Mouse (Mus musculus) embryonic facial prominence, embryonic 13.5 days (tissue): ENCODE measurements around the gene Bpifc. TPM values are rescaled to one million over a fixed set of nuclear protein-coding genes. Genes with fewer than 3 reads are reported as not detected.
"Not testable (repeated sequence)": the region's sequence is repeated elsewhere in the genome, so short reads cannot be mapped to it uniquely, and the experiment has no call there.

Source experiments
- ATAC-seq: fragments of 200-750 bp; cut with Nextera tagmentation; 2 replicates; pipeline ENCODE4 v1.8.0; 2017; ENCODE audit warnings: low read depth; ENCODE audit not compliant: insufficient number of reproducible peaks, insufficient read depth, low FRiP score, low TSS enrichment
- H3K27ac ChIP-seq: fragments of 300-500 bp; sonication (generic); 2 replicates; pipeline ENCODE4 v1.5.1; 2015; ENCODE audit warnings: moderate library complexity, mild to moderate bottlenecking, inconsistent platforms
- H3K27me3 ChIP-seq: fragments of 300-500 bp; sonication (generic); 2 replicates; pipeline ENCODE4 v1.6.1; 2015; ENCODE audit warnings: mild to moderate bottlenecking, inconsistent platforms
- H3K36me3 ChIP-seq: fragments of 300-500 bp; sonication (generic); 2 replicates; pipeline ENCODE4 v1.6.1; 2015; ENCODE audit warnings: mild to moderate bottlenecking, inconsistent platforms
- H3K4me1 ChIP-seq: fragments of 300-500 bp; sonication (generic); 2 replicates; pipeline ENCODE4 v1.6.1; 2015; ENCODE audit warnings: inconsistent platforms
- H3K4me2 ChIP-seq: fragments of 300-500 bp; sonication (generic); 2 replicates; pipeline ENCODE4 v1.6.1; 2015; ENCODE audit warnings: moderate library complexity, mild to moderate bottlenecking, inconsistent platforms
- H3K4me3 ChIP-seq: fragments of 300-500 bp; sonication (generic); 2 replicates; pipeline ENCODE4 v1.5.1; 2015; ENCODE audit warnings: mild to moderate bottlenecking, inconsistent platforms
- H3K9ac ChIP-seq: fragments of 300-500 bp; sonication (generic); 2 replicates; pipeline ENCODE4 v1.6.1; 2015; ENCODE audit warnings: mild to moderate bottlenecking, inconsistent platforms
- H3K9me3 ChIP-seq: fragments of 300-500 bp; sonication (generic); 2 replicates; pipeline ENCODE4 v1.6.1; 2016; ENCODE audit warnings: inconsistent platforms
- WGBS: fragments of 180-500 bp; shearing (Covaris S2); methylation state at CpG from one replicate; pipeline ENCODE4 v1.1.7; 2015; ENCODE audit warnings: mixed read lengths; 5-methylcytosine and 5-hydroxymethylcytosine counted together
- polyA plus RNA-seq: library from polyadenylated mRNA; unstranded; fragments of >200 nt; fragmentation: Nextera tagmentation; extraction: Ambion mirVana; gene quantifications from 2 replicates; pipeline ENCODE4 v1.2.1, GENCODE M21; 2015

Bpifc gene
- polyA plus RNA-seq, 1 experiment from 2014 or later, result 0.52 TPM

DNA sequence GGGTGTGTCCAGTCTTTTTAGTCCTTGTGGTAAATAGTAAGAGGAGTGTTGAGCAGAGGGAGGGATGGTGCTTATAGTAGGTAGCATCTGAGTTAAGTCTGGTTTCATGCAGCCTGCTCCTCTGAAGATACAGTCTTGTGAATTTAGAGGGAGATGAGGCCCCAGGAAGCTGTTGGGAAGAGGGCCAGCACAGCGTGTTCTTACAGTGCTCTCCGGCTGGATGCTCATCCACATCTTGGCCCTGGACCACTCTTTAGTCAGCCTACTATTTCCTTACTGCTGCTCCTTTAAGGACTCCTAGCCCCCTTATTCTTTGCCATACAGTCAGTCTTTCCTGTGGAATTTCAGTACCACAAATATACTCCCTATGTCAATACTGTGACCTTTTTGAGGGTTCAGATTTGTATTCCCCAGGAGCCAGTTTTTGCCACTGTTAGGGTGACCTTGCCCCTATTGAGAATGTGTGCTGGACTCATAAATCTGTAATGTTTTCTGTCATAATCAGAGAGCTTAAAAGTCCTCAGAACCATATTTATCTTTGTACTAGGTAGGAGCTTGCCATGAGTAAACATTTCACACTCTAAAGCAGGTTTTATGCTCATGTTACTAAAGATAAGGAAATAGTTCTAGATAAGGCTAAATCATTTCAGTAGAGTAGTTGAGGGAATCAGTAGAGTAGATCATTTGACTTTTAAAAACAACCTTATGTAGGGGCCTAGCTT lies 22.5 kb upstream of the Bpifc start:
- peaks cover 27% of the 10 kb centered on the region for H3K36me3 ChIP-seq
- 90% methylated on average over 2 of the region's 2 CpGs for WGBS
- 0 out of 2 replicates have a peak, but pooled peaks cover 5% of the 10 kb centered on the region for H3K4me1 ChIP-seq
- no peak overlapping the region for H3K4me2 ChIP-seq
- no peaks in the 10 kb centered on the region for H3K9me3 ChIP-seq
- H3K27me3 ChIP-seq, result no peaks in the 10 kb centered on the region
- ATAC-seq, result no peak
- H3K4me3 ChIP-seq, result no peak overlapping the region
- H3K9ac ChIP-seq, result no peak overlapping the region
- H3K27ac ChIP-seq, result no peak overlapping the region

DNA sequence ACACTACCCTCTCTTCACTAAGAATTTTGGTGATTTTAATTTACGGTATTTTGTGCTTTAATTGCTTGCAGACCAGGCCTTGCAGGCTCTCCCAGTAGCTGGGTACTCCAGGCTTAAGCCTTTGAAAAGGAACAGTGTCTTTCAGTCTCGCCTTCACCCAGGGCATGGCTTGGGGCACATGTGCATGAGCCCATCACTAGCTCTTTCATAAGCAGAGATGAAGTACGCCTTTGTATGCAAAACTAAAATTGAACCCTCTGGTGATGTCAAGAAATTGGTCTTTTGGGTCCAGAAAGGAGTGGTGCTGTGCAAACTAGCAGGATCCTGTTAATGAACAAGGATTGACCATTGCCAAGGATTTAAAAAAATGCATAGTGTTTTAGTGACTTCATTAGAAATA lies 20.8 kb upstream of the Bpifc start:
- Histone ChIP-seq H3K4me1 (0 out of 2 replicates have a peak, but pooled peaks cover 5% of the 10 kb centered on the region), H3K4me3 (no peak overlapping the region), H3K27me3 (no peaks in the 10 kb centered on the region), H3K9ac (no peak overlapping the region), H3K9me3 (no peaks in the 10 kb centered on the region), H3K27ac (no peak overlapping the region), H3K36me3 (peaks cover 26% of the 10 kb centered on the region), H3K4me2 (no peak overlapping the region)
- no peak for ATAC-seq
- 33% methylated on average over 3 of the region's 3 CpGs for WGBS

DNA sequence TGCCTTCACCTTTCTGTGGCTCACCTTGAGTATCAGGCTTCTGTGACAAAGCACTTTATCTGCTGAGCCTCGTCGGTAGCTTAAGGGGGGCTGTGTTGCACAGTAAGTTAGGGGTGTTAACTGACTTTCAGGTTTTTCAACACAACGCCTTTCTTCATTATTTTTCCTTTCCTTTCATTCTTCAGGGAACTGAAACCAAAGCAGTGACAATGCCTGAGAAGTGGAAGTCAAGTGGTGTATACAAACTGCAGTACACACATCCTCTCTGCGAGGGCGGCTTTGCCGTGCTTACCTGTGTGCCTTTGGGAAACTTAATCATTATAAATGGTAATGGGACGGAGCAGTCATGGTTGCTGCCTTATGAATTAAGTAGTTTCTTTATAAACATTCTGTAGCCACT lies 19.0 kb upstream of the Bpifc start:
- H3K9me3 ChIP-seq, result no peaks in the 10 kb centered on the region
- ATAC-seq, result no peak
- H3K27me3 ChIP-seq, result no peaks in the 10 kb centered on the region
- H3K9ac ChIP-seq, result no peak overlapping the region
- no peak overlapping the region for H3K4me3 ChIP-seq
- 0 out of 2 replicates have a peak, but pooled peaks cover 5% of the 10 kb centered on the region for H3K4me1 ChIP-seq
- WGBS, result 88% methylated on average over 7 of the region's 7 CpGs
- peaks cover 21% of the 10 kb centered on the region for H3K36me3 ChIP-seq
- H3K4me2 ChIP-seq, result no peak overlapping the region
- H3K27ac ChIP-seq, result no peak overlapping the region

DNA sequence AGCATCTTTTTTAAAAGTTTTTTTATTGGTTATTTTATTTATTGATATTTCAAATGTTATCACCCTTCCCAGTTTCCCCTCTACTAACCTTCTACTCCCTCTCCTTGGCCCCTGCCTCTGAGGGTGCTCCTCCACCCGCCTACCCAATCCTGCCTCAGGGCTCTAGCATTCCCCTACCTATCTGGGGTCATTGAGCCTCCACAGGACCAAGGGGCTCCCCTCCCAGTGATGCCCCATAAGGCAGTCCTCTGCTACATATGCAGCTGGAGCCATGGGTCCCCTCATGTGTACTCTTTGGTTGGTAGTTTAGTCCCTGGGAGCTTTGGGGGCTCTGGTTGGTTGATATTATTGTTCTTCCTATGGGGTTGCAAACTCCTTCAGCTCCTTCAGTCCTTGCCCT lies 15.1 kb upstream of the Bpifc start:
- not testable (repeated sequence) for H3K27me3 ChIP-seq, H3K4me3 ChIP-seq, H3K4me1 ChIP-seq, H3K9me3 ChIP-seq, H3K27ac ChIP-seq, H3K4me2 ChIP-seq, H3K9ac ChIP-seq, ATAC-seq
- peaks cover 14% of the 10 kb centered on the region for H3K36me3 ChIP-seq
- 63% methylated on average over 1 of the region's 1 CpGs for WGBS

DNA sequence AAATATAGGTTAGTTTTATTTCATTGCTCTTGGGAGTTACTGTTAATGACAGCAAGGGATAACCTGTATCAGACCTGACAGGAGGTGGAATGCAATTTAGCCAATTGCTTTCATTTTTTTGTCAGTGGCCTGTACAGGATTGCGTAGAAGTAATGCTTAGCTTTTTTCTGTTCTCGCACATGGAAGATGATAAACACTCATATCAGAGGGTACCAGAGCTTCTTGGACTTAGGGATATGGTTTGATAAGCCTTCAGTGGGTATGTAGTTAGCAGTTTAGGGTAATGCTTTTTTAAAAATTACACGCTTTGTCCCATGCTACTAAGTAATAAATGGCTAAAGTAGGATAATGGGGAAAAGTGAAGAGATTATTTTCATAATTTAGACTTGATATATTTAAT lies 14.7 kb upstream of the Bpifc start:
- Histone ChIP-seq H3K9me3 (no peaks in the 10 kb centered on the region), H3K4me2 (no peak overlapping the region), H3K27me3 (no peaks in the 10 kb centered on the region), H3K36me3 (peaks cover 14% of the 10 kb centered on the region), H3K4me1 (peaks cover 3% of the 10 kb centered on the region), H3K27ac (no peak overlapping the region), H3K4me3 (no peak overlapping the region), H3K9ac (no peak overlapping the region)
- 89% methylated on average over 3 of the region's 3 CpGs for WGBS
- ATAC-seq, result no peak

DNA sequence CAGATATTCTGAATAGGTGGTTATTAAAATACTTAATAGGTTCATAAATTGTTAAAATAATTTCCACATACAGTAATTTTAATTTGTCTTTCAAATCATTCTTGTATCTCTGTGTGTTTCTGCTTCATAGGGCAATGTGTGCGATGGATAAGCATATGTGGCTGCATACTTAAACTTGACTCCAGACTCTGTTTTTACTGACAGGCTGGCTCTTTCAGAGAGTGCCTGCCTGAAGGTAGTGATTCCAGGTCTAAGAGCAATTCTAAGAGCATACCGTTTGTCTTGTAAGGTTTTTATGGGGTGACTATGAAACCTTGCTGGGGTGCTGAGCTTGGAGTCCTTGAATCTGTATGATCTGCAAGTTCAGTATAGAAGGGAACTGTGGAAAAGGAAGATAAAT lies 14.2 kb upstream of the Bpifc start:
- Histone ChIP-seq H3K9me3 (no peaks in the 10 kb centered on the region), H3K36me3 (peaks cover 13% of the 10 kb centered on the region), H3K4me3 (no peak overlapping the region), H3K9ac (no peak overlapping the region), H3K4me1 (peaks cover 5% of the 10 kb centered on the region), H3K27me3 (no peaks in the 10 kb centered on the region), H3K4me2 (no peak overlapping the region), H3K27ac (no peak overlapping the region)
- ATAC-seq, result no peak
- 82% methylated on average over 2 of the region's 2 CpGs for WGBS

DNA sequence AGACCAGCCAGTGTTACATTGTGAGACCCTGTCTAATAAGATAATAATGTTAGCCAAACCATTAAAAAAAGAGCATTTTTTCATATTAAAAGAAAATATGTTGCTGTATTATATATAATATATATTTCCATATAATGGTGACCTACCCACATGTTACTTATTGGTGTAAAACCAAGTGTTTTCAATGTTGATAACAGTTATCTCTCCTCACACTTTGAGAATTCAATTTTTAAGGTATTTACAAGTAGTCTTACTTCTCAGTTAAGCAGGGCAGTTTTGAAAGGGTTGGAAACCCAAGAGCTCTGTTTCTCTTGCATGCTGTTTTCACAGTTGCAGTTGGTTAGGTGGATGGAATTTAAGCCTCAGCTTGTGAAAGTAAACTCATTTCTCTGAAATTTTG lies 11.5 kb upstream of the Bpifc start:
- H3K4me1 ChIP-seq, result peaks cover 5% of the 10 kb centered on the region
- H3K4me3 ChIP-seq, result peak overlapping the region; percentile 93; the same call in 1 of the 2 replicates
- no peak for ATAC-seq

DNA sequence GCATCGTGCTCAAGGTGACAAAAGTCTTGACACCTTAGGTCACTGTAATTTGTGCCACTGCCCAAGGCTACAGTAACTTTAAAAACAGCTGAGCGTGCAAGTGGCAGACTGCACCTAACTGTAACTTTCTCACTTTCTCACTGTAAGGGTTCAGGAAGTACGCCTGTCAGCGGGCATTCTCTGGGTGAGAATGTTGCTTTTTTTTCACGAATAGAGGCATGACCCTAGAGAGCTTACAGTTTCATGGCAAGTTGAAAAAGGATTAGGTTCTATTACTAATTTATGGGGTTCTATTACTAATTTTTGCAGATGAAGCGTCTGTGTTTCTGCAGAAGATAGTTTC lies 10.8 kb upstream of the Bpifc start:
- Histone ChIP-seq H3K27me3 (no peaks in the 10 kb centered on the region), H3K36me3 (no peaks in the 10 kb centered on the region), H3K4me2 (peak overlapping the region; percentile 77), H3K4me1 (peaks cover 5% of the 10 kb centered on the region), H3K9ac (peak overlapping the region; percentile 88), H3K27ac (peak overlapping the region; percentile 88; the same call in 1 of the 2 replicates), H3K9me3 (no peaks in the 10 kb centered on the region), H3K4me3 (peak overlapping the region; percentile 93)
- WGBS, result 5% methylated on average over 6 of the region's 6 CpGs
- no peak for ATAC-seq

More for the DNA sequence above, 11.5 kb upstream of the Bpifc start:
- Histone ChIP-seq H3K9me3 (no peaks in the 10 kb centered on the region), H3K27me3 (no peaks in the 10 kb centered on the region), H3K4me2 (peak overlapping the region; percentile 77), H3K9ac (no peak overlapping the region), H3K27ac (no peak overlapping the region), H3K36me3 (no peaks in the 10 kb centered on the region)

DNA sequence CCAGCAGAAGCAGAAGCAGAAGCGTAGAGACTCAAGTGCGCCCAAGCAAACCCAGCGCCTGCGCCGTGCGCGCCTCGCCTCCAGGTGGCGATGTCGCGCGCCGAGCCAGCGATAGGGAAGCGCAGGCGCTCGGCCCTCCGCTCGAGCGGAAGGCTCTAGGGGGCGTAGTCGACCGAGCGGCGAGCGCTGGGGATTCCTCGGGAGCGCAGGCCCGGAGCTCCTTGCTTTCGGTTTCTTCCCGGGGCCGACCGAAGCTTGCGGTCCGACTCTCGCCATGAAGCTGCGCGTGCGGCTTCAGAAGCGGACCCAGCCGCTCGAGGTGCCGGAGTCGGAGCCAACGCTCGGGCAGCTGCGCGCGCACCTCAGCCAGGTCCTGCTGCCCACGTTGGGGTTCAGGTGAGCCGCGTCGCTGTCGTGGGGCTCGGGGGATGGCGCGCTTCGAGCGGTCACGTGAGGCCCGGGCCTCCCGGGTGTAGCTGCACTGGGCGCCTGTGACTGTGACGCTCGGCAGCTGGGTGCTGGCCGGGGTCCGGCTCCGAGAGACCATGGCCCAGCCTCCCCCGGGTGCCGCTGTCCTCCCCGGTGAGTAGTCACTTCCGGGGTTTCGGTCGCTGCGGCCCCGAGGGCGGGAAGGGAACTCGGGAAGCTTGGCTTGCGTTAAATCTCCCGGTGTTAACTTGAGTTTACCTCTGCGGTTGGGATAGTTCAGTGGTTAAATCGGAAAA lies 10.2 kb upstream of the Bpifc start, which contains the start of gene Fbxo7:
Fbxo7 (plus strand) TSS at position 224 of the 725 bp plus-strand sequence.
- WGBS, result under 1% methylated on average over 82 of the region's 82 CpGs
- peak within 1 kb of the TSS; percentile 88 for H3K27ac ChIP-seq
- no peaks in the 10 kb centered on the region for H3K27me3 ChIP-seq
- peak within 1 kb of the TSS; percentile 93 for H3K4me3 ChIP-seq
- ATAC-seq, result peak; percentile 91
- H3K4me1 ChIP-seq, result peaks cover 5% of the 10 kb centered on the region
- H3K4me2 ChIP-seq, result peak within 1 kb of the TSS; percentile 77
- H3K36me3 ChIP-seq, result no peaks in the 10 kb centered on the region
- H3K9ac ChIP-seq, result peak within 1 kb of the TSS; percentile 88
- H3K9me3 ChIP-seq, result no peaks in the 10 kb centered on the region

DNA sequence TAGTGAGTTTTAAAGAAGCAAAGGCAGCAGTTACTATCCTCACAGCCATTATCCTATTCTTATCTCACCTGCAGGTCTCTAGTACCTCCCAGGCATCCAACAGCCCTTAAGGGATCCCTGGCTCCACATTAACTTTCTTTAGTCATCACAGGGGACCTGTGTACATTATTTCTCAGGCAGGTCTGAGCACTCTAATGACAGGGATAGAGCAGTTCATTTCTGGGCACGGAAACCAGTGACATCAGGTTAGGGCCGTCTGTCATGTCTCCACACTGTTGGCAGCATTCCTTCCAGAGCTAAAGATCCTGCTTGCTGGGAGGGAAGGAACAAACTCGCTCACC lies 9.7 kb upstream of the Bpifc start:
- ATAC-seq, result no peak
- WGBS, result 1% methylated on average over 3 of the region's 3 CpGs
- peak overlapping the region; percentile 93 for H3K4me3 ChIP-seq
- H3K27ac ChIP-seq, result no peak overlapping the region
- H3K27me3 ChIP-seq, result no peaks in the 10 kb centered on the region
- peak overlapping the region; percentile 88 for H3K9ac ChIP-seq
- no peaks in the 10 kb centered on the region for H3K9me3 ChIP-seq
- peaks cover 5% of the 10 kb centered on the region for H3K4me1 ChIP-seq
- no peaks in the 10 kb centered on the region for H3K36me3 ChIP-seq
- peak overlapping the region; percentile 77 for H3K4me2 ChIP-seq

DNA sequence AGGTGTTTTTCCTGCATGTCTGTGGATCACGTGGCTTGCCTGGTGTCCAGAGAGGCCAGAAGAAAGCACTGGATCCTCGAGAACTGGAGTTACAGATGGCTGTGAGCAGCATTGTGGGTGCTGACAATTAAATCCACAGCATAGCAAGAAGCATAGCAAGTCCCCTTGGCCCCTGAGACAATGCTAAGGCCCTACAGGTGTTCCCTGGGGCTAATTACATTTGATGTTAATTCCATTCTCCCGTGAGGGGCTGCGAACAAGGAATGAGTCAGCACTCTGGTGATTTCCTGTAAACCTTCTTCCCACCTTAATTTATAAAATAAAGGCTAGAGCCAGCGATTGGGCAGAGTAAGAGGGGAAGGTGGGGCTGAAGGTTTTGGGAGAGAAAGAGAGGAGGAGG lies 7.1 kb upstream of the Bpifc start:
- no peak overlapping the region for H3K4me2 ChIP-seq
- WGBS, result 28% methylated on average over 5 of the region's 5 CpGs
- H3K4me1 ChIP-seq, result peaks cover 5% of the 10 kb centered on the region
- H3K9ac ChIP-seq, result no peak overlapping the region
- H3K27ac ChIP-seq, result no peak overlapping the region
- no peaks in the 10 kb centered on the region for H3K9me3 ChIP-seq
- ATAC-seq, result no peak
- H3K4me3 ChIP-seq, result no peak overlapping the region
- no peaks in the 10 kb centered on the region for H3K27me3 ChIP-seq
- no peaks in the 10 kb centered on the region for H3K36me3 ChIP-seq

DNA sequence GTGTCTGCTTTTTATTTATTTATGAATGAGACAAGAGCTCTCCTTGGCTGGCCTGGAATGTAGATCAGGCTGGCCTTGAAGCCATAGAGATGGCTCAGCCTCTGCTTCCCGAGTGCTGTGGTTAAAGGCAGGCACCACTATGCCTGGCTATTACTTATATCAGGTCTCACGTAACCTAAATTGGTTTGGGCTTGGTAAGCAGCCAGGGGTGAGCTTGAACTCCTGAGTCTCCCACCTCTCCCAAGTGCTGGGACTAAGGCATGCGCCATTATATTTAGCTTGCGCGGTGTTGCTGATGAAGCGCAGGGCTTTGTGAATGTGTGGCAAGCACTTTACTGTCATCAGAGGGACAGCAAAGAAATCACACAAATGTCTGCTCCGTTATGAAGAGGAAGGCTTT lies 6.1 kb upstream of the Bpifc start:
- no peaks in the 10 kb centered on the region for H3K27me3 ChIP-seq
- no peaks in the 10 kb centered on the region for H3K9me3 ChIP-seq
- H3K4me3 ChIP-seq, result no peak overlapping the region
- H3K4me1 ChIP-seq, result peaks cover 5% of the 10 kb centered on the region
- WGBS, result 85% methylated on average over 7 of the region's 7 CpGs
- H3K36me3 ChIP-seq, result no peaks in the 10 kb centered on the region
- no peak for ATAC-seq
- no peak overlapping the region for H3K4me2 ChIP-seq
- no peak overlapping the region for H3K9ac ChIP-seq
- H3K27ac ChIP-seq, result no peak overlapping the region
